In genomic region chr8:126590024-126590529, GRCm38 (mm10) we compare ENCODE assay signal across 7 mouse cellular contexts. TPM values are rescaled to one million over a fixed set of nuclear protein-coding genes. Genes with fewer than 3 reads are reported as not detected.
DNase-seq lines count a peak whose midpoint lies in the region; ATAC-seq and TF ChIP-seq lines count a peak whose summit lies in the region.

No protein-coding gene starts in this region.

- DNase-seq in T-cell, adult 2 months (ENCODE audit: low spot score): peak; percentile 74
- DNase-seq in heart, postnatal 4 days: peak; percentile 57
- peak; percentile 73 for DNase-seq in thymus, adult 2 months

- H3K36me3 ChIP-seq in erythroblast, embryonic 14.5 days (ENCODE audit: control insufficient read depth): peaks cover 50% of the 10 kb centered on the region
- H3K36me3 ChIP-seq in limb, embryonic 12.5 days: peaks cover 45% of the 10 kb centered on the region
- peaks cover 12% of the 10 kb centered on the region; the same call in 1 of the 2 replicates for H3K36me3 ChIP-seq in midbrain, embryonic 13.5 days
- peaks cover 4% of the 10 kb centered on the region; the same call in 1 of the 2 replicates for H3K36me3 ChIP-seq in thymus, adult 2 months (ENCODE audit: control insufficient read depth, insufficient read depth, low read length)

- H3K27ac ChIP-seq in limb, embryonic 12.5 days: peak overlapping the region; percentile 67
- H3K27ac ChIP-seq in midbrain, embryonic 13.5 days: no peak overlapping the region
- H3K27ac ChIP-seq in thymus, adult 2 months (ENCODE audit: control insufficient read depth, insufficient read depth, low read length): peak overlapping the region; percentile 94

- ATAC-seq in CD4-positive, CD25-positive, alpha-beta regulatory T cell, adult 4 months: peak; percentile 8
- no peak for ATAC-seq in limb, embryonic 12.5 days (ENCODE audit: insufficient number of reproducible peaks, insufficient read depth, low FRiP score, low TSS enrichment, low read depth)
- ATAC-seq in midbrain, embryonic 13.5 days: no peak

- H3K27me3 ChIP-seq in erythroblast, embryonic 14.5 days (ENCODE audit: control insufficient read depth): no peaks in the 10 kb centered on the region; the same call in 1 of the 2 replicates
- no peaks in the 10 kb centered on the region for H3K27me3 ChIP-seq in limb, embryonic 12.5 days
- no peaks in the 10 kb centered on the region for H3K27me3 ChIP-seq in midbrain, embryonic 13.5 days
- H3K27me3 ChIP-seq in thymus, adult 2 months (ENCODE audit: control insufficient read depth, insufficient read depth, low read length): no peaks in the 10 kb centered on the region

- no peak for TF ChIP-seq CTCF in thymus, adult 2 months (IDR thresholded peaks at IDR 0.05; ENCODE audit: borderline replicate concordance, control insufficient read depth, extremely low read depth, insufficient read depth, low read length, poor library complexity)

- peak overlapping the region; percentile 94 for H3K4me3 ChIP-seq in erythroblast, embryonic 14.5 days (replicated peaks)
- peak overlapping the region; percentile 91 for H3K4me3 ChIP-seq in limb, embryonic 12.5 days (replicated peaks)
- peak overlapping the region; percentile 100 for H3K4me3 ChIP-seq in midbrain, embryonic 13.5 days (replicated peaks)
- H3K4me3 ChIP-seq in thymus, adult 2 months (ENCODE audit: control insufficient read depth, insufficient read depth, low read length): peak overlapping the region; percentile 57

- peaks cover 82% of the 10 kb centered on the region for H3K4me1 ChIP-seq in erythroblast, embryonic 14.5 days (ENCODE audit: control insufficient read depth)
- peaks cover 58% of the 10 kb centered on the region for H3K4me1 ChIP-seq in limb, embryonic 12.5 days (replicated peaks)
- peaks cover 65% of the 10 kb centered on the region for H3K4me1 ChIP-seq in midbrain, embryonic 13.5 days (replicated peaks)
- peaks cover 24% of the 10 kb centered on the region for H3K4me1 ChIP-seq in thymus, adult 2 months (replicated peaks; ENCODE audit: control insufficient read depth, insufficient read depth, low read length)

- peak overlapping the region; percentile 68 for H3K9ac ChIP-seq in limb, embryonic 12.5 days (replicated peaks)
- peak overlapping the region; percentile 66 for H3K9ac ChIP-seq in midbrain, embryonic 13.5 days (replicated peaks)

- TF ChIP-seq POLR2A in thymus, adult 2 months (IDR thresholded peaks at IDR 0.05; ENCODE audit: control insufficient read depth, extremely low read depth, insufficient read depth, low read length, poor library complexity): no peak

- H3K4me2 ChIP-seq in limb, embryonic 12.5 days: peak overlapping the region; percentile 100
- H3K4me2 ChIP-seq in midbrain, embryonic 13.5 days (replicated peaks): peak overlapping the region; percentile 100

- 14% methylated on average over 14 of the region's 14 CpGs for WGBS in limb, embryonic 12.5 days
- 14% methylated on average over 14 of the region's 14 CpGs for WGBS in midbrain, embryonic 13.5 days
- under 1% methylated on average over 14 of the region's 14 CpGs for WGBS in thymus, adult 2 months

- H3K9me3 ChIP-seq in erythroblast, embryonic 14.5 days (ENCODE audit: control insufficient read depth, low read length): no peaks in the 10 kb centered on the region
- no peaks in the 10 kb centered on the region for H3K9me3 ChIP-seq in limb, embryonic 12.5 days
- no peaks in the 10 kb centered on the region for H3K9me3 ChIP-seq in midbrain, embryonic 13.5 days

RNA-seq across cellular contexts. Expression of gene Irf2bp2, which starts 3.7 kb away (rescaled TPM):
- 10 to 100 TPM; 15.5 to 22.4 TPM for polyA plus RNA-seq in CD4-positive, CD25-positive, alpha-beta regulatory T cell, adult 4 months (2017; shearing (Covaris generic))
- polyA plus RNA-seq in erythroblast, embryonic 14.5 days (2012): 1.2 and 1.3 TPM in 2 replicates
- total RNA-seq in heart, postnatal 4 days (2021): 10 to 100 TPM; 98.2 to 100.0 TPM
- polyA plus RNA-seq in limb, embryonic 12.5 days (2016; fragmentation: Nextera tagmentation; extraction: Ambion mirVana): 9.3 and 11.0 TPM in 2 replicates
- 8.3 and 9.2 TPM in 2 replicates for polyA plus RNA-seq in midbrain, embryonic 13.5 days (2015; fragmentation: Nextera tagmentation; extraction: Ambion mirVana)
- polyA plus RNA-seq in thymus, adult 2 months (2012; rRNA removed): 71.7 and 113 TPM in 2 replicates
